Mouse (Mus musculus) embryo, embryonic 10 days (tissue): Measurements from ENCODE around the gene Ndufc1.
A peak's percentile ranks its signal among the peaks of the same experiment; 100 is the strongest.
"Not testable (repeated sequence)": the region's sequence is repeated elsewhere in the genome, so short reads cannot be mapped to it uniquely, and the experiment has no call there.

Experiments used
- DNase-seq: peaks from one replicate; pipeline ENCODE4 v3.0.0-alpha.2; 2015; ENCODE audit warnings: low spot score

The Ndufc1 gene

DNA sequence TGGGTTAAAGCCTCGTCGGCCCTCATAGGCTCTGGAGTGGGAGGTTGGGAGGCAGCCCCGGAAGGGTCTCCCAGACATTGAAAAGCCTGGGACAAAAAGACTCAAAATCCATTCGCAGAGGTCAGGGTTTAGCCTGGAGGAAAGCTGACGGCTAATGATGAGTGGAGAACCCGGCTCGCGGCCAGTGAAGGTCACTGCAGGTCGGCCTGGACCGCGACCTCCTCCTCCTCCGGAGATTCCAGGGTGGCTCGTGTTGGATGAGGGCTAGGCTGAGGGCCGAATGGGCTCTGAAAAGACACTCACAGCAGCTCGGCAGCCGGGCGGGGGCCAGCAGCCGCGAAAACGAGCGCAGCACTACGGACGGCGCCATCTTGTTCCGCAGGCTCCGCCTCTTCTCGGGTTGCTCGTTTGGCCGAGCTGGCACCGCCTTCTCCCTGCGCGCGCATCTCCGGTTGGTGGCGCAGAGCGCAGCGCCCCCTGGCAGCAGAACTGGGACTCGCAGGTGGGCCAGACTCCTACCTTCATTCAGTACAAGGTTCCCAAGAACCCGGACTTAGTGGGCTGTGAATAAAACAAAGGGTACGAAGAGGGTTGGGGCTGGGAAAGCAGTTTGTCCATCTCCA is at the start of gene Ndufc1:
Gene Ndufc1, minus strand, starts transcription at position 428 of the 623 bp plus-strand sequence.
- DNase-seq = peak; percentile 96

DNA sequence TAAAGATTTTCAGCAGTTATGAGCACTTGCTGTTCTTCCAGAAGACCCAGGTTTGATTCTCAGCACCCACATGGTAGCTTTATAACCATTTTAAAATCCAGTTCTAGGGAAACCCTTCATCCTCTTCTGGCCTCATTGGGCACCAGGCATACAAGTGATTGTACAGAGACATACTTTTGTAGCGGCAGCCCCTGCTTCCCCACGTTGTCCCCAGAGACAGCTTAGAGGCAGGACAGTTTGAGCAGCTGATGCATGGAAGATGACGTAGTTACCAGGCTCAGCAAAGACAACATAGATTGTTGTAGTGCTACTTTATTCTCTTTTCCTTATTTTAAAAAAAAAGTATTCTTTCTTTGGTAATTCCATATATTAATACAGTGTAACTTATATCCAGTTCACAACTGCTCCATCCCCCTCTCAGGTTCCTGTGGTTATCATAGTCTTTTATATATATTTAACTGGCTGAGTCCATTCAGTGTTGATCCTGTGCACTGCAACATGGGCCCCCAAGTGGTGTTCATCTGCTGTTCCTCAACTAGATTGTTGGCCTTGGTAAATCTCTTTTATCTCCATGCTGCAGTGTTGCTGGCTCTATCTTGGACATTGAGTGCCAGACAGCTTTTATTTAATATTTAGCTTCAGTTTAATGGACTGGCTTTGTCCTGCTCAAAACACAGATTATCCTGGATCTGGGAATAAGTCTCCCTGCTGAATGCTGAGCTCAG is 26.2 kb upstream of the Ndufc1 start:
- no peak for DNase-seq

DNA sequence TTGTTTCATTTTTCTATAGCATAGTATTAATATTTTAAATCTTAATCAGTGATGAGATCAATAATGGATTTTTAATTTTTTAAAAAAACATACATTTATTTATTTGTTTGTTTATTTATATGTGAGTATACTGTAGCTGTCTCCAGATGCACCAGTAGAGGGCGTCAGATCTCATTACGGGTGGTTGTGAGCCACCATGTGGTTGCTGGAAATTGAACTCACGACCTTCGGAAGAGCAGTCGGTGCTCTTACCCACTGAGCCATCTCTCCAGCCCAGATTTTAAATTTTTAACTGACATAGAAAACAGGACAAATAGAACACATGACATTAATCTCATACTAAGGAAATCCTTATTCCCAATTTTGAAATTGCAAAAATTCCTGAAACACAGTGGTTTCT is 25.6 kb upstream of the Ndufc1 start:
- DNase-seq = not testable (repeated sequence)

DNA sequence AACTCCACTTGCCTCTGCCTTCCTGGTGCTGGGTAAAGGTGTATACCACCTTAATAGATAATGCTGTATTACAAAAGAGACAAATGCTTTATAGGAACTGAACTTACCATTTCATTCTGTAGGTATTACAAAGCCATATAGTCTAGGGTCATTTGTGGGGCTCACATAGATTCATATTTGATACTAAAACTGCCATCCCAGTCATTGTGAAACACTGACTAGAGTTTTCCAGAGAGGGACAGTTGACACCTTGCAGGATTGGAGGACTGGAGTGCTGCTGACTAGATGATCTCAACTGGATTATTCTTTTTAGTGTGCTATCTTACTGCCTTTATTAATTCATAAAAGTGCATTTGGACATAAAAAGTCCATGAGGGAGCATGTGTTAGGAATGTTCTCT is 16.6 kb upstream of the Ndufc1 start:
- DNase-seq = no peak

DNA sequence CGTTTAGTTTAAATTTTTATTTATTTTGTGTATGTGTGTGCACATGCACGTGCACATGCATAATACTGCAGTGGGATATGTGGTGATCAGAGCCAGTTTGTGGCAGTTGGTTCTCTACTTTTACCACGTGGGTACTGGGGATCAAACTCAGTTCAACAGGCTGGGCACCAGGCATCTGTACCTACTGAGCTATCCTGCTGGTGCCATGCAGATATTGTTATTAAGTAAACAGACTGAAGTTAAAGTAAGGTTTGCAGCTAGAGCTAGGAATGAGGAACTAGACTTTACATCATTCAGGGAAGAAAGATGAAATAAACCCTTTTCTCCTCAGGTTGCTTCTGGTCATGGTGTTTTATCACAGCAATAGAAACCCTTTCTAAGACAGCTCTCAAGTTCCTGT is 13.1 kb upstream of the Ndufc1 start:
- DNase-seq = no peak

DNA sequence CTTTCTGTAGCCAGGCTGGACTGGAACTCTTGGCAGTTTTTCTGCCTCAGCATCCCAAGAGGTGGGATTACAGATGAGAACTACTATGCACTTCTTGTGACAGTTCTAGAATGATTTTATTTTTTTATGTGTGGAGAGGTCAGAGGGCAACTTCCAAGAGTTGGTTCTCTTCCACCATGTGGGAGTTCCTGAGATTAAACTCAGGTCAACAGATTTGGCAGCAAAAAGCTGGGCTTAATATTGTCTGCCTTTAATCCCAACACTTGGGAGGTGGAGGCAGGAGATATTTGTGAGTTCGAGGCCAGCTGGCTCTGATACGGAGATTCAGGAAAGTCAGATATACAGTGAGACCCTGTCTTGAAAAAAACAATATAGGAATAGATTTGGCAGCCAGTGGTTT is 9.2 kb upstream of the Ndufc1 start:
- DNase-seq = no peak

DNA sequence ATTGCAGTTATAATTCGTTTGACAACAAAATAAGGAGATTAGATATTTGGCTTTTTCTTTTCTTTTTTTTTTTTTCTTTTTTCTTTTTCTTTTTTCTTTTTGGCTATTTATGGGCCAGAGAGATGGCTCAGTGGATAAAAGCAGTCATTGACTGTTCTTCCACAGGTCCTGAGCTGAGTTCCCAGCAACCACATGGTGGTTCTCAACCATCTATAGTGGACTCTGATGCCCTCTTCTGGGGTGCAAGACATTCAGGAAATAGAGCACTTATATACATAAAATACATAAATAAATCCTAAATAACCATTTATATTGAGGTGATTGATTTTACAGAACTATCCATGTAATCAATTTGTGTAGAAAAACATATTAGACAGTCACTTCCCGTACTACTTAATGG is 8.7 kb upstream of the Ndufc1 start:
- no peak for DNase-seq

DNA sequence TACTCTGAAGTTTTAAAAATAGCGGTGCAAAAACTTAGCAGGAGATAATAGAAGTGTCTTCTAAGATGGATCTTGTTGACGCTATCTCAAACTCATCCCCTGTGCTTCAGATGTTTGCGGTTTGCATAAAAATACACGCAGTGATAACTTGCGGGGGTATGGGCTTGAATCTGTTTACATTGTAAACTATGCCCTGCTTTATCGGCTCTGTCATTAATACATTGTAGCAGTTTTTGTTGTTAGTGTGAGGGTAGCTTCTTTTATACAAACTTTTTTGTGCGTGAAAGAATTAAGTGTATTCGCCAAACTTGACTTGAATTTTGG is 8.3 kb upstream of the Ndufc1 start:
- DNase-seq = no peak

DNA sequence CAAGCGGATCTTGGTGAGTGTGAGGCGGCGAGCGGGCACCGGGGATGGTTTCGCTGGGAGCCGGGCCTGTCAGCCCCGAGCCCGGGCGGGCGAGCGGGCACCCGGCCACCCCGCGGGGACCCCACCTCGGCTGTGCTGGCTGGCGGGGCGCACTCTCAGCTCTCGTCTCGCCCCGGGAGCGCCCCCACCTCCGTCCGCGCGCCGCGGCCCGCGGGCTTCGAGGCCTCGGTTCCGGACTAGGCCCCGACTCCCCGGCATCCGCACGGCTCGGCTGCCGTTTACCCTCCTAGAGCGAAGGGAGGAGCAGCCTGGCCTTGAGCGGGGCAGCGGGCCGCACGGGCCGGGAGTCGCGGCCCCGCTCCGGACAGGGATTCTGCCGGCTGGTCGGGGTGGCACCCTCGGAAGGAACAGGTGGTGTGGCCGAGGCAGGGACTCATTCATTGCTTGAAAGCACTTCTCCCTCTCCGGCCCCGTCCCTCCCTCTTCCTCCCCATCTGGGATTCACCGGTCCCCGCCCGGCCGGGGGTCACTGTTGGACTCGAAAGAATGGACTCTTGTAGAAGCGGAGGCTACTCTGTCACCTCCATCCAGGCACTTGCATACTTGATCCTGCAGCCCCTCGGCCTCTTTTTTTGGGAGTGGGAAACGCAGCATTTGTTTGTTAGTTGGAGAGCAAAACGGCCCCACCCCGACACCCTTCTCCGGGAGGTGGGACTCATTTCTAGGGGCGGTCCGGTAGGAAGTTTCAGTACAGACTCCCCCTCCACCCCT is 7.8 kb upstream of the Ndufc1 start:
- DNase-seq = peak; percentile 44

DNA sequence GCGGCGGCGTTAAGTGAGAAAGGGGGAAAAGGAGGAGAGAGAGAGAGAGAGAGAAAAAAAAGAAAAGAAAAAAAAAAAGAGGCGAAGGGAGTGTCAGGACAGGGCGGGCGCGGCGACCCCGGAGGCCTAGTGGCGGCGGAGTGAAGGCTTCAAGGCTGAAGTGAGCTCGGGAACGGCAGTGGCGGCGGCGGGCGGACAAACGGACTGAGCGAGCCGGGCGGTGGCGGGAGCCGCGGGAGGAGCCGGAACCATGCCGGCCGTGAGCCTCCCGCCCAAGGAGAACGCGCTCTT is 7.2 kb upstream of the Ndufc1 start:
- no peak for DNase-seq

DNA sequence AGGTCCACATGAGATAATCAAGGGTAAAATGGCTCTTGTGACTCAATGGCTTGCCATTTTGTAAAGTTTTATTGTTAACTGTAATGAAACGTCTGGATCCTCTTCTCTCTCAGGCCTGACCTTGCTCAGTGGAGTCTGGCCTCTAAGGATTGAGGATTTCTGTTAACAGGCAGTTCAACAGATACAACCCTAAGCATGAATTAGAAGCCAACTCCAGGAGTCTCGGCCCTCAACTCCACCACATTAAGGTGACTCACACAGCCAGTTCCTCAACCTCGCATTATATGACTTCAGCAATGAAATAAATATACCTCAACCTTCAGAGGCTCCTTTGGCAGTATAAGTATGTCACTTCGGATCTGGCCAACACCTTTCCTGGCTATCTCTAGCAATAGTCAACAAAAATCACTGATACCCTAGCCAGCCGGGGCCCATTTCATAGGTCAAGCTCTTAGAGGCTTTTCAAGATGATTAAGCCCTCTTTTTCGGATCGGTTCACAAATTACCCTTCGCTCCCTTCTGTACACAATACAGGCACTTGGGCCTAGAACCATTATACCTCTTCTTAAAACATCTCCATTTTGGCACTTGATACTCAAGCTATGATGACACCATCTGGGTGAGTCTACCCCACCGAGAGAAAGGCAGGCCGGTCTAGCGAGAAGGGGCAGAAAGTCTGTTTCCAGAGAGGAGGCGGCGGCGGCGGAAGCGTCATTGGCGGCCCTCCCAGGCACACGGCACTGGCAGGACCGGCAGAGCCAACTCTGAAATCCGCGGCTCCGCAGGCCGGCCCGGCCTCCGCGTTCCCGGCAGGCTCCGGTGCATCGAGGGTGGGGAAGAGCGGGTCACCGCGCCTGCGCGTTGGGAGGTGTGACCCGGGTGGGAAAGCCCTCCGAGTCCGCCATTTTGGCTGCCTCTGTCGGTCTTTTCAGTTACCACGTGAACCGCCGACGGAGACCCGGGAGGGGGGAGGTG is 6.6 kb upstream of the Ndufc1 start, which contains the start of gene Naa15:
Gene Naa15, plus strand, starts transcription at position 51 of the 975 bp plus-strand sequence.
- peak; percentile 97 for DNase-seq

DNA sequence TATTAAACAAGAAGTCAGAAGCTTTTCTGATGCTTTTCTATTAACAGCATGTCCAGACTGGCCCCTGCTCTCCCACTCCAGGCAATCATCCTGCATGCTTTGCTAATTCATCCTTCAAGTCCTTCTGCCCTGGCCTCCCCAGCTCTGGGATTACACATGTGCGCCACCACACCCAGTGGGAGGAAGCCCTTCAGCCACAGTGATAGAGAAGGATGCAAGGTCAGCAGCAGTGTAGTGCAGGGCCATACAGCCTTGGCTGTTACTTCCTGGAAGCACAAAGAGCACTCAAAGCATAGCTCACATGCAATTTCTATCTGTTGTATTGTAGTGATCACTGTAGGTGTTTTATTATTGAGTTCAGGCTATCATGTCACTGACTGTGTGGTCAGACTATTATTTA is 4.5 kb upstream of the Ndufc1 start:
- no peak for DNase-seq

DNA sequence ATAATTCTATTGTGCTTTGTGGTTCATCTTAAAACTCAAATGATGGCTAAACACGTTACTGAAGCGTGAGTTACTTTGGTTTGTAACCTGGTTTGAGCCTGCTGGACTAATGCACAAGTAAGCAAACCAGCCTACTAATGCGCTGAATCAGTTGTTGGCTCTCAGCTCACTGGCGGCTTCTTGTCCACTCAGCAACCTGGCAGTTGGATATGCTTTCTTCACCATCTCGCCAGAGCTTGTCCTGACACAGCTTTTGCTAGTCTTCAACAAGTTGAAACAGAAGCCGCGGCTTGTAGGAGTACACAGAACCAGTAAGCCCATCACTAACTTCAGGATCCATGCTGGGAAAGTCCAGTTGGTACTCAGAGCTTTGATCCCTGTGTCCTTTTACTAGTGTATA is 3.7 kb upstream of the Ndufc1 start:
- no peak for DNase-seq

DNA sequence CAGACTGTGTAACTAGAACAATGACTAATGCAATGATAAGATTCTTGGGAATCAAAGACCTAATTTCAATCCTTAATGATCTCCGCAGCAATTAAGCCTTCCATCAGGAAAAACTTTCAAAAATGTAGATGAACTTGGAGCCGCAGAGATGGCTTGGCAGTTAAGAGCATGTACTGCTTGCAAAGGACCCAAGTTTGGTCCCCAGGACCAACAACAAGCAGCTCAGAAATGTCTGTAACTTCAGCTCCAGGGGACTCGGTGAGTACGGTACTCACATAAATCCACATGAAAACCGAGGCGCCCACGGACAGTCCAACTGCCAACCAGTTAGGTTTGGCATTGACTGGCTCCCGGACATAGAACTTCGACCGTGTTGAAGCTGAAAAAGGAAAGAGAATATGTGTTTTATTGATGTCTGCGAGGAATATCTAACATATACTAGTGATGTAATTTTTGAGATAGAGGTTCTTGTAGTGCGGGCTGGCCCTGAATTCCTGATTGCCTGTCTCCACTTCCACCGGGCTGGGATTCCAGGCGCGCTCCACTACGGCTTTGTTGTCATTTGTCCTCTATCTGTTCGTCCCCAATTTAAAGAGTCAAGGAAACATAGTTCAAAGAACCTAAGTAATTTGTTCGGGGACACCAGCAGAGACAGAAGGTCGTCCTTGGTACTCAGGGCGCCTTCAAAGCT is 773 bp downstream of the Ndufc1 start:
- peak; percentile 25 for DNase-seq

DNA sequence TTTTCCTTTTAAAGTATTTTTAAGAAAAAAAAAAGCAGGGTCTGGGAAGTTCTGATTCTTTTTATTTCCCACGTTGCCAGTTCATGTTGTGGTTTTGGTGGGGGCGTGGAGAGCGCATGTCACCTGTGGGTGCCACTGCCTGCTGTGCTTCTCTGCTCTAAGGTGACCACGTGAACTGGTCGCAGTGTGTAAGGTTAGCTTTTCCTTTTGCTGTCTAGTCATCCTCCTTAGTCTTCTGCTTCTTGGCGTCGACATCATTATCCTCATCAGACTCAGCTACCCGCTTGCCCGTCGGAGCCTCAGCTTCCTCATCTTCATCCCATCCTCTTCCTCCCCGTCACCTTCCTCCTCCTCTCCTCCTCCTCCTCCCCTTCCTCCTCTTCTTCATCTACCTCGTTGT is 6.2 kb downstream of the Ndufc1 start:
- no peak for DNase-seq

DNA sequence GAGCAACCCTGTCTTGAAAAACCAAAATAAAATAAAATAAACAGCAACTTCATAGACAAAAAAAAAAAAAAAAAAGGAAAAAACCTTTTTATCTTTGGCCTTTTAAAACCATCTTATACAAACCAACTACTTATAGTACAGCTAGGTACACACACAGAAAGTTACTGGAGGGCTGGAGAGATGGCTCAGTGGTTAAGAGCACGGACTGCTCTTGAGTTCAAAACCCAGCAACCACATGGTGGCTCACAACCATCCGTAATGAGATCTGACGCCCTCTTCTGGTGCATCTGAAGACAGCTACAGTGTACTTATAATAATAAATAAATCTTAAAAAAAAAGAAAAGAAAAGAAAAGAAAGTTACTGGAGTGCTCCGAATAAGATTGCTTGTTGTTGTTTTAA is 6.7 kb downstream of the Ndufc1 start:
- not testable (repeated sequence) for DNase-seq

DNA sequence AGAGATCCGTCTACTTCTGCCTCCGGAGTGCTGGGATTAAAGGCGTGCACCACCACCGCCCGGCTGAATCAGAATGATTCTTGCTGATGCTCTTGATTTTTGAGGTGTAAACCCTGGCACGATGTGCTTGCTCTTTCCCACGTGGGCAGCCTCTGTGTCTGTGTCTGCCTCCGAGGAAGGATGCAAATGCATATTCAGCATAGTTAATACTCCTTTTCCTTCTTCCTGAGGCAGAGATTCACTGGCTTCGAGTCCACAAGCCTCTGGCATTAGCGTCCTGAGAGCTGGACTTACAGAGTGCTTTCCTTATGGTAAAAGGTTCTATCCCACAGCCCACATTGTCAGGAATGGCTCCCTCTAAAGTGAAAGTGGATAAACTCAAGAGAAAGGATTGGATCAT is 8.1 kb downstream of the Ndufc1 start:
- DNase-seq = no peak

DNA sequence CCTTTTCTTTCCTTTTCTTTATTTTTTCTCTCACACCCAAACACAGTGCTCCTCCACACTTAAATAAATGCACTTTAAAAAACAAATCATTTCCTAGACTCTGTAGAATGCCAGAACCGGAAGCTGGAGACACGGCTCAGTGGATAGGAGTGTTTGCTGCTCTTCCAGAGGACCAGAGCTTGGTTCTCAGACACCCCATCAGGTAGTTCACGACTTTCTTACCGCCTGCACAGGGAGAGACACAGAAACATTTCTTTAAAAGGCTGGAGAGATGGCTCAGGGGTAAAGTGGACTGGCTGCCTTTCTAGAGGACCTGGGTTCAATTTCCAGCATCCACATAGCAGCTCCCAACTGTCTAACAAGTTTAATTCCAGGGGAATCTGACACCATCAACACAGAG is 9.3 kb downstream of the Ndufc1 start:
- no peak for DNase-seq

DNA sequence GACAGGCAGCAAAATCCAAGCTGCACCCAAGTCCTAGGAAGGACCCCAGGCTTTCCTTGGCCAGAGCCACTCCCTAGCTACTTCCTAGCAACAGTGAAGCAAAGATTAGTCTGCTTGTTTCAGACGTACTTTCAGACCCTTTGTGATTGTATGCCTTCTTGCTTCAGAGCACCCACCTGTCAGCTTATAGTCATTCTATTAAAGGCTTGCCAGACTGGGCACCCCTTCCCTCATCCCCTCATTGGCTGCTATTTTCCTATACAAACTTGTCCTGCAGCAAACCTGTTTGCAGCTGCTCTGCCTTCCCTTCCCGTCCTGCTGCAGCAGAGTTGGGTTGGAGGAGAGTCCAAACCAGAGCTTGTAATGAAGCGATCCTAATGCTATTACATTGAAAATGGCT is 10.1 kb downstream of the Ndufc1 start:
- DNase-seq = no peak

DNA sequence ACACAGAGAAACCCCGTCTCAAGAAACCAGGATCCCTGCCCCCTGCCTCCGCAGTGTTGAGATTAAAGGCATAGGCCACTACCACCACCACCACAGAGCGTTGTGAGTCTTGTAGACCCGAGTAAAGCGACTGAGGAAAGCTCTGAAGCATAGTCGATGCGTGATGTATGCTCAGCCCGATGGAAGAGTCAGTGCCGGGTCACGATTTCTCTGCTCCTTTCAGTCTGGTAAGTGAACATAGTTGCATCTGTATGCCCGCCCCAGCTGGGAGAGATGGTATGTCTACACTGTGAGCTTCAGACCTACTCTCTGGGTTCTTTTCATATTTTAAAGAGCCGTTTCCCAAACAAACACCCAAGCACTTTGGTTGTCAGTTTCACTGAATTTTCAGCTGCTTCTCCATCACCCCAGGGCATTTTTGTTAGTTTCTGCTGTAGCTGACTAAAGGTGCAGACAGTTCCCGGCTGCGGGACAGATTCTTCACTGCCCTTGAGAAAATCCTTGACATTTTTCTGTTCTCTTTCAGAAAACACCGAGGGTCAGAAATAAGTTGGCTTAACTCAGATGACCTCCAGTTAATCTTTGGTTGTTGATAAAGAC is 11.0 kb downstream of the Ndufc1 start:
- DNase-seq = no peak
